Mouse (Mus musculus) hindbrain, embryonic 12.5 days (tissue): ENCODE measurements around the gene Wars2. TPM values are rescaled to one million over a fixed set of nuclear protein-coding genes. Genes with fewer than 3 reads are reported as not detected.
A peak's percentile ranks its signal among the peaks of the same experiment; 100 is the strongest.

Experiments
- ATAC-seq: fragments of 200-750 bp; cut with Nextera tagmentation; 2 replicates; pipeline ENCODE4 v1.8.0; 2017; ENCODE audit warnings: moderate TSS enrichment; ENCODE audit not compliant: low FRiP score
- H3K27ac ChIP-seq: fragments of 300-500 bp; sonication (generic); 2 replicates; pipeline ENCODE4 v1.5.1; 2016; ENCODE audit warnings: mild to moderate bottlenecking
- H3K27me3 ChIP-seq: fragments of 300-500 bp; sonication (generic); 2 replicates; pipeline ENCODE4 v1.6.1; 2016; ENCODE audit warnings: mild to moderate bottlenecking
- H3K36me3 ChIP-seq: fragments of 300-500 bp; sonication (generic); 2 replicates; pipeline ENCODE4 v1.6.1; 2016; ENCODE audit warnings: mild to moderate bottlenecking
- H3K4me1 ChIP-seq: fragments of 300-500 bp; sonication (generic); 2 replicates; pipeline ENCODE4 v1.6.1; 2016
- H3K4me2 ChIP-seq: fragments of 300-500 bp; sonication (generic); replicated peaks from 2 replicates; pipeline ENCODE4 v1.6.1; 2016; ENCODE audit warnings: mild to moderate bottlenecking
- H3K4me3 ChIP-seq: fragments of 300-500 bp; sonication (generic); 2 replicates; pipeline ENCODE4 v1.5.1; 2016; ENCODE audit warnings: mild to moderate bottlenecking
- H3K9ac ChIP-seq: fragments of 300-500 bp; sonication (generic); 2 replicates; pipeline ENCODE4 v1.6.1; 2016; ENCODE audit warnings: mild to moderate bottlenecking, moderate library complexity
- H3K9me3 ChIP-seq: fragments of 300-500 bp; sonication (generic); replicated peaks from 2 replicates; pipeline ENCODE4 v1.6.1; 2016; ENCODE audit warnings: mild to moderate bottlenecking
- WGBS: fragments of 180-500 bp; shearing (Covaris S2); methylation state at CpG from one replicate; pipeline ENCODE4 v1.1.7; 2016; 5-methylcytosine and 5-hydroxymethylcytosine counted together
- polyA plus RNA-seq: library from polyadenylated mRNA; unstranded; fragments of >200 nt; fragmentation: Nextera tagmentation; extraction: Ambion mirVana; gene quantifications from 2 replicates; pipeline ENCODE4 v1.2.1, GENCODE M21; 2016

Gene Wars2
- polyA plus RNA-seq, 1 experiment from 2014 or later = 6.2 TPM

DNA sequence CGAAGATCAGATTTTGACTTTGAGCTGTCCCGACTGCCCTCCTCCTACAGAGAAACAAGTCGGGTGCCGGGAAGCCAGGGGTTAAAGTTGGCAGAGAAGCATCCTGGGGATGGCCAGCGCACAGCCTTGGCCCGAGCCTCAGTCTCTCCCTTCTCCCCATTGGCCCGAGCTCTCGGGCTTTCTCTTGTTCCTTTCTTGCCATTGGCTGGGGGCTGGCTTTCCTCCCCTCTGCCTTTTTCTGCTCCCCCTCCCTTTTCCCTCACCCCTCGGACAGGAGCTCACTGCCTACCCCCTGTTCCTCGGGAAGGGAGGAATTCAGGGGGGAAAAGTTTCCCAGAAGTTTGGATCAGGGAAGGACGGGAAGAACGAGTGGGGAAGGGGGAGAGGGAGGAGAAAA lies 112.2 kb downstream of the Wars2 start:
- WGBS = under 1% methylated on average over 12 of the region's 12 CpGs
- Histone ChIP-seq H3K4me3 (peak overlapping the region; percentile 42), H3K9ac (no peak overlapping the region), H3K27me3 (peaks cover 96% of the 10 kb centered on the region), H3K4me2 (peak overlapping the region; percentile 53), H3K36me3 (no peaks in the 10 kb centered on the region), H3K9me3 (no peaks in the 10 kb centered on the region), H3K4me1 (peaks cover 9% of the 10 kb centered on the region), H3K27ac (no peak overlapping the region)
- ATAC-seq = 0 out of 2 replicates have a peak, but pooled peaks have one; percentile 23

DNA sequence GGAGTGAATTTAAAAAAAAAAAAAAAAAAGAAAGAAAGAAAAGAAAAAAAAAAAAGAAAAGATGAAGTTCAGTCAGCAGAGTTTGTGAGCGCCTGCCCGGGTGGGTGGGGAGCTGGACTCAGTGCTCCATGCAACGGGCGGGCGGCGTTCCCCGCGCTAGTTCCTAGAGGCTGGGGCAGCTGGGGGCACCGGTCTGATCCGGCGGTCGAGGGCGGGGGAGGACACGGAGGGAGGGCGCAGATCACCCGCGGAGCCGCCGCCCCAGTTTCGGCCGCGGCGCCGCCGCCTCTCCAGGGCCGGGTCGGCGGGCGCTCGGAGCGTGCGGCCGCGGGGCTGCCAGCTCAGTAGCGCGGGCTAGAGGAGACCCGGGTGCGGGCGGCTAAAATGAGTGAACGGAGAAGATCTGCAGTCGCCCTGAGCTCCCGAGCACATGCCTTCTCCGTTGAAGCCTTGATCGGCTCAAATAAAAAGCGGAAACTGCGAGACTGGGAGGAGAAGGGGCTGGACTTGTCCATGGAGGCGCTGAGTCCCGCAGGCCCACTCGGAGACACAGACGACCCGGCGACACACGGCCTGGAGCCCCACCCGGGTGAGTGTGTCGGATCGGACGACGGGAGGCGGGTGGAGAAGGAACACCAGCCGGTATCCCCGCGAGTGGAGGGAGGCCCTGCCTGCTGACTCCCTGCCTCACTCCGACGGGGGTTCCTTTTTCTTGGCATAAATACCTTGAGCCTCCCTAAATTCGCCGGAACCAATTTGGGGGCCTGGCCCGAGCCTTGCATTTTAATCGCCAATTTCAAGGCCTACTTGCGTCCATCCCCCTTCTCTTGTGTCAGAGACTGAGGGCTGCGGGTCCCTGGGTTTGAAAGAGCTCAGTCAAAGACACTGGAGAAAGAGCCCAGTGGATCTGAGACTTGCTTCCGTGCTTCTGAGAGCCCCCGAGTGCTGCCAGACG lies 112.9 kb downstream of the Wars2 start:
- H3K36me3 ChIP-seq = no peaks in the 10 kb centered on the region
- peak overlapping the region; percentile 53 for H3K4me2 ChIP-seq
- H3K9ac ChIP-seq = peak overlapping the region; percentile 62
- H3K4me1 ChIP-seq = peaks cover 9% of the 10 kb centered on the region
- peak; percentile 69 for ATAC-seq
- WGBS = under 1% methylated on average over 73 of the region's 73 CpGs
- no peaks in the 10 kb centered on the region for H3K9me3 ChIP-seq
- H3K27me3 ChIP-seq = peaks cover 93% of the 10 kb centered on the region
- peak overlapping the region; percentile 58; the same call in 1 of the 2 replicates for H3K27ac ChIP-seq
- H3K4me3 ChIP-seq = peak overlapping the region; percentile 42

DNA sequence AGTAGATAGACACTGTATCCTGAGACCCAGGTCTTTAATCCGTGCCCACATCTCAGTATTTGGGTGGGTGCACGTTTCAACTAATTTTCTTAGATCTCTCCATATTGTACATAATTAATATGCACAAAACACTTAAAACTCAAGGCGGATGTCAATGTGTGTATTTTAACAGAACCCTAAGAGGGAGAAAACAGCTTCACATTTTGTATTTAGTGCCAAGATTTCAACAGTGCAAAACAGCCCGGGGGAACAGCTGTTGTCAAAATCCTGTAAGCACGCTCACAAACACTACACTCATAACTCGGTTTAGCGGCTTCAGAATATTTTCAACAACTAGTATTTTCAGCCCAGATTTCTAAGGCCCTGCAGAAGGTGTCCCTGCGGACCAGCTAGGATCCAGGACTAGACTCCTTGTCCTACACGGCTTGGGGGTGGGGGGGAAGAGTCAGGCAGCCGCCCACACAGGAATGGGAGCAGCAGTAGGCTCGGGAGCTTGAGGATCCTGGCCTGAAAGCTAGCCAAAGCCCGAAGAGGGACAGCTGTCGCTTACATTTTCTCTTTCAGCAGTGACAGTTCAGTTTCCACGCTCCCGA lies 113.8 kb downstream of the Wars2 start:
- H3K4me1 ChIP-seq = peaks cover 9% of the 10 kb centered on the region
- H3K4me2 ChIP-seq = peak overlapping the region; percentile 53
- ATAC-seq = no peak
- H3K9me3 ChIP-seq = no peaks in the 10 kb centered on the region
- H3K27me3 ChIP-seq = peaks cover 92% of the 10 kb centered on the region
- no peak overlapping the region for H3K27ac ChIP-seq
- H3K36me3 ChIP-seq = no peaks in the 10 kb centered on the region
- peak overlapping the region; percentile 42 for H3K4me3 ChIP-seq
- under 1% methylated on average over 15 of the region's 15 CpGs for WGBS
- 0 out of 2 replicates have a peak overlapping the region, but pooled peaks have one; percentile 3 for H3K9ac ChIP-seq

DNA sequence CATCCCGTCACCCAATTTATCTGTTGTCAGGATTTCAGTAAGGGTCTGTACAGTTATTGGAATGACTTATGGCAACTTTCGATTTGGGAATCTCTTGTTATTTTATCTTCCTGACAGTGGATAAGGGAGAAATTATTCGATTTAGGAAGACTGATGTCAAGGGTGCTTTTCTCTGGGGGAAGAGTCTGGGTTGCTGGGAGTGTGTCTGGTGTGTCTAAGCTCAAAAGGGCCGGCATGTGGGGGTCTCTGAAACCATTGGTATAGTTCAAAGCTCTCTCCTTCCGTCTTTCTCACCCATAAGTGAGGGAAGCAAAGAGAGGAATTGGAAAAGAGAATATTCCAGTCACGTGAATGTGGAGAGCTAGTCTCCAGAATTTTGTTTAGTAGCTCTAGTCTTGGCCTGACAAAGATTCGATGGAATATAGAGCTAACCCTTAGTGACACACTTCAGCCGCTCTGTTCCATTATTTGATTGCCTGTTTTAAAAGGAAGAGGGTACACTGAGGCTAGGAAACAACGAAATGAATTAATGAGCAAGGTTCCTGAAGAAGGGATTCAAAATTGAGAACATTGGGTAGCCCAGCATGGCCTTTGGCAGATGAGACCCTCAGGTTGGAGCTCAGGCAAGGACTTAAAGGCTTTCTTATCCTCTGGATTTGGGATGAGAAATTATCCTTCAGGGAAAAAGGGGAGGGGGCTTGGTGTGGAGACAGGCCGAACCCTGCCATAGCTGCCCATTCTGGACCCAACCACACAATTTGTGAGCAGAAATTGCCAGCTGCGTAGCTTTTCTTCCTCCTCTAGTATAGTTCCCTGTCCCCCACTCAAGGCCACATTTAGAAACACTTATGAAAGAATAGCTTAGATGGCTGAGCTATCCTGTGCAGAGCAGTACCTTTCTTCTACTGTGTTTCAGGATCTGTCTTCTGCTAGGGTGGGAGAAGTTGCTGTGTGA lies 114.8 kb downstream of the Wars2 start:
- 6% methylated on average over 11 of the region's 11 CpGs for WGBS
- ATAC-seq = no peak
- no peak overlapping the region for H3K27ac ChIP-seq
- no peaks in the 10 kb centered on the region for H3K36me3 ChIP-seq
- peaks cover 9% of the 10 kb centered on the region for H3K4me1 ChIP-seq
- H3K27me3 ChIP-seq = peaks cover 88% of the 10 kb centered on the region
- no peaks in the 10 kb centered on the region for H3K9me3 ChIP-seq
- H3K4me3 ChIP-seq = peak overlapping the region; percentile 42
- H3K4me2 ChIP-seq = peak overlapping the region; percentile 53
- H3K9ac ChIP-seq = no peak overlapping the region

DNA sequence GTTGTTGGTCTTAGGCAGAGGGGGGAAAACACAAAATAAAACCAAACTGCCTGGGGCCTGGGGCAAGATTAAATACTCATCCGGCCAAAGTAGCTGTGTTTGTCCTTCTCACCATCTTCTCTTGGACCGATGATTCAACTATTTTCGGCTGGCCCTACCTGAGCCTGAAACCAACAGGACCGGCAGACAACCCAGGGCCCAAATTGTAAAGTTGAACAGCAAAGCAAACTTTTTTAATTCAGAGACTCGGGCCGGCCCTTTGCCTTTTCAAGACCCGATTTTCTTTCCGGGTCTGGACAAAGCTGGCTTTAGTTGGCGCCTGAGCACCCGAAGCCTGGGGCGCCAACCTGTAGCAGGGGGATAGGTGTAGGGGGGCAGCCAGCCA lies 115.5 kb downstream of the Wars2 start:
- peak overlapping the region; percentile 42 for H3K4me3 ChIP-seq
- no peaks in the 10 kb centered on the region for H3K9me3 ChIP-seq
- no peaks in the 10 kb centered on the region for H3K36me3 ChIP-seq
- peak overlapping the region; percentile 38 for H3K4me2 ChIP-seq
- 3% methylated on average over 11 of the region's 11 CpGs for WGBS
- 0 out of 2 replicates have a peak overlapping the region, but pooled peaks have one; percentile 14 for H3K9ac ChIP-seq
- peaks cover 85% of the 10 kb centered on the region for H3K27me3 ChIP-seq
- no peak for ATAC-seq
- no peak overlapping the region for H3K27ac ChIP-seq
- peaks cover 9% of the 10 kb centered on the region for H3K4me1 ChIP-seq

DNA sequence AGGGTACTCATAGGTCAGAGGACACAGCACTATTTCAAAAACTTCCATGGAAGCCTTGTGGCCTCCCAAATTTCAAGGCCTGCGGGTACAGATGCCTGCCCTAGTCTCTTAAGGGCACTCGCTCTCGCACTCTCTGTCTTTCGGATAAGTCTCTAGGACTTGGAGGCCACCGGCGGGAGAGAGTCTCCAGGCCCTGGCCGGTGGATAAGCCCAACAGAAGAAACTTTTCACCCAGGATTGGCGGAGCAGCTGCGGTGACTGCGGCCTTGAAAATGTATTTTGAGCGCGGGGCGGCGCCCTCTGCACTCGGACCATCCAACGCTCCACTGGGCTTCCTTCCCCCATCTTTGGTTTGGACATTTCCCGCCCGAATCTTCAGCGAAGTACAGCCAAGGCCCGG lies 115.9 kb downstream of the Wars2 start:
- under 1% methylated on average over 20 of the region's 20 CpGs for WGBS

DNA sequence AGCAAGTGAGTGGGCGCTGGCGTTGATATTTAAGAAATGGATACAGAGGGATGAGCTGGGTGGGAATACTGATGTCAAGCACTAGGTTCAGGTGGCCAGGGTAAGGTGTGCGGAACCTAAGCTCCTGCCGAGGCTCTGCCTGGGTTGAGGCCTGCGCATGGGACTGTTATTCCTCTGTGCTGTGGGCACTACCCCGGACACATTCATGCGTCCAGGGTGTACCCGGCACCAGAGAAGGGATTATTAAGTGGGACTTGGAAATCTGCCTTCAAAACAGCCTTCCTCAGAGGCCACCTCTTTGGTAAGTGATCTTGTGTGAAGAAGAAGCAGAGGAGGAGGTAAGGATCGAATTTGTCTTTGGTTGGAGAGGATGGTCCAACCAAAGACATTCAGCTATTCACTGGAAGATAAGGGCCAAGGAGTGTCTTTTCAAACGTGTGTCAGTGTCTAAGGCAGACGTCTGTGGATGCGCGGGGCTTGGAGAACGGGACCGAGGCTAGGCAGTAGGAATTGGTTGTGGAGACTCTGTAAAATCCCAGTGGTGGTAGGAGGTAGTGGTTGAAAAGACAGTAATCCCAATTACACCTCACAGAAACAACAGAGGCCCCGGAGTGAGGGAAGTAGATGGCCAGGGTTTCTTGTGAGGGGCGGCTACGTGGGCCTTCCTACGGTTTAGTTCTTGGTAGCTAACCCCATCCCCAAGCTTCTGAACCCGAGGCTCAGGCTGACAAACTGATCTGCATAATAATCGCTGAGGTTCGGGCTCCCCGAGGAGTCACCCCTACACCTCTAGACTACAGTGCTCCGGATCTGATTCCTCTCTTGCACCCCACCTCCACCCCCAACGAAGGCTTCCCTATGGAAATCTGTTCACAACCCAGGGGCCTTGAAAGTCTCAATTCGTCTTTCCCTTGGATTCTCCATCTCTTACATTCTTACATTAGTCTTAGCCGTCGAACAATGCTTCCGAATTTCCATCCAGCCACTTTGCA lies 117.0 kb downstream of the Wars2 start:
- Histone ChIP-seq H3K27ac (no peak overlapping the region), H3K36me3 (no peaks in the 10 kb centered on the region), H3K4me3 (no peak overlapping the region), H3K27me3 (peaks cover 87% of the 10 kb centered on the region), H3K4me2 (peak overlapping the region; percentile 5; the same call in 1 of the 2 replicates), H3K9ac (no peak overlapping the region), H3K4me1 (peaks cover 9% of the 10 kb centered on the region), H3K9me3 (no peaks in the 10 kb centered on the region)
- ATAC-seq = no peak
- 4% methylated on average over 29 of the region's 29 CpGs for whole genome bisulfite sequencing

More for the DNA sequence above, 115.9 kb downstream of the Wars2 start:
- Histone ChIP-seq H3K4me1 (peaks cover 9% of the 10 kb centered on the region), H3K36me3 (no peaks in the 10 kb centered on the region), H3K9ac (peak overlapping the region; percentile 14; the same call in 1 of the 2 replicates), H3K27me3 (peaks cover 85% of the 10 kb centered on the region), H3K27ac (no peak overlapping the region), H3K4me2 (peak overlapping the region; percentile 38), H3K9me3 (no peaks in the 10 kb centered on the region), H3K4me3 (peak overlapping the region; percentile 42)
- ATAC-seq = no peak

DNA sequence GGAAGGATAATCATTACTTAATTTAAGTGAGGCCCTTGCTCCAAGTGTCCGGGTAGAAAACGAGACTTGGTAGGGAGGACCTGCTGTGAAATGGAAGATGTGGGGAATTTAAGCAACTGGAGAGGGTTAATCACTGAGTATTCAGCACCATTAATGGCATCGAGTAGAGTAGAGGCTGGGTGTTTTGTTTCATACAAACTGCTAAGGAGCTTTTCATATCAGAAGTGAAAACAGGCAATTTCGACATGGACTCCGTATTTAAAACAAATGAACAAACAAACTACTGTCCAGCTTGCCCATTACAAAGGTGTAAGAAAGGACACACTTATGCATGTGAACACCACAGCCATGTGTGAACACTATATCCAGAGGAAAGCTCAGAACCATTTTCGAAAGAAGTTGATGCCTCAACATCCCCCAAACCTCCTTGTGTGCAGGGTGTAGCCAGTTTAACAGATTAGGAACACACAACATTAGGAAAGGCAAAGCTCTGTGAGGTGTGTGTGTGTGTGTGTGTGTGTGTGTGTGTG lies 118.9 kb downstream of the Wars2 start:
- Histone ChIP-seq H3K27ac (no peak overlapping the region), H3K36me3 (no peaks in the 10 kb centered on the region), H3K4me1 (no peaks in the 10 kb centered on the region), H3K9me3 (no peaks in the 10 kb centered on the region), H3K27me3 (peaks cover 86% of the 10 kb centered on the region), H3K4me3 (no peak overlapping the region), H3K4me2 (no peak overlapping the region), H3K9ac (no peak overlapping the region)
- 6% methylated on average over 6 of the region's 6 CpGs for WGBS
- ATAC-seq = no peak

DNA sequence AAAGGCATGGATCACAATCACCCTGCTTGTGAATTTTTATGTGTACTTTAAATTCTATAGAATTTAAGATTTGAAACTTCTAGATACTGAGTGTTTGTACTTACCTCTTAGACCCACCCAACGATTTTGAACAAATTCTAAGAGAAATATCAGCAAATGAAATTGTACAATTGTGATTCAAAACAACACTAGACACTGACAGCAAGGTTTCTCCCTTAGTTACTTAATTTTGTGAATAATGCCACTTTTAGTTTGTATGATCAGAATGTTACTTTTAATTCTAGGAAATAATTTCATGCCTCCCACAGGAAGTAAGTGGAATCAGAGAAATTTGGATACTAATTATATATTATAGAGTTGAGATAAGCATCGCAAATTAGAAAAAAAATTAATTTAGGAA lies 119.5 kb downstream of the Wars2 start:
- H3K9ac ChIP-seq = no peak overlapping the region
- H3K4me2 ChIP-seq = no peak overlapping the region
- no peaks in the 10 kb centered on the region for H3K36me3 ChIP-seq
- H3K4me3 ChIP-seq = no peak overlapping the region
- no peak for ATAC-seq
- no peaks in the 10 kb centered on the region for H3K9me3 ChIP-seq
- H3K27ac ChIP-seq = no peak overlapping the region
- WGBS = 36% methylated on average over 2 of the region's 2 CpGs
- H3K27me3 ChIP-seq = peaks cover 87% of the 10 kb centered on the region
- H3K4me1 ChIP-seq = no peaks in the 10 kb centered on the region

DNA sequence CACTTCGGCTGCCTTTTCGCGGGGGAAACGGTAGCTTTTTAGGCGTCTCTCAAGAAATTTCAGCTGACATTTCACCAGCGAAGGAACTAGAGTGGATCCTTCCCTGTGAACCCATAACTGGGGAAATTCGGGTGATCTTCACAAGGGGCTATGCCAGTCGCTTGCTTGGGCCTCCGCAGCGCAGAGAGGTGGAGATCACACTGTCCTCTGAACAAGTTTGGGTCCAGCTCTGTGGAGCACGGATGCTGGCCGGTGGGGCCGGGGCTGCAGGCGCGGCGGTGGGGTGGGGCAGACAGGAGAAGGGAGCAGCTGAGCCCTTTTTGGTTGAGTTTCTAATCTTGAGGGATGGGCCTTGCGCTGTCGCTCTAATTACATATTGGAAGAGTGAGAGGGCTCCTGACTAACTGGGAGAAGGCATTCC lies 120.5 kb downstream of the Wars2 start:
- H3K9ac ChIP-seq = no peak overlapping the region
- no peaks in the 10 kb centered on the region for H3K9me3 ChIP-seq
- H3K4me1 ChIP-seq = no peaks in the 10 kb centered on the region
- H3K27me3 ChIP-seq = peaks cover 86% of the 10 kb centered on the region
- ATAC-seq = no peak
- H3K36me3 ChIP-seq = no peaks in the 10 kb centered on the region
- 0 out of 2 replicates have a peak overlapping the region, but pooled peaks have one; percentile 5 for H3K4me2 ChIP-seq
- H3K27ac ChIP-seq = no peak overlapping the region
- WGBS = 2% methylated on average over 18 of the region's 18 CpGs
- H3K4me3 ChIP-seq = no peak overlapping the region

DNA sequence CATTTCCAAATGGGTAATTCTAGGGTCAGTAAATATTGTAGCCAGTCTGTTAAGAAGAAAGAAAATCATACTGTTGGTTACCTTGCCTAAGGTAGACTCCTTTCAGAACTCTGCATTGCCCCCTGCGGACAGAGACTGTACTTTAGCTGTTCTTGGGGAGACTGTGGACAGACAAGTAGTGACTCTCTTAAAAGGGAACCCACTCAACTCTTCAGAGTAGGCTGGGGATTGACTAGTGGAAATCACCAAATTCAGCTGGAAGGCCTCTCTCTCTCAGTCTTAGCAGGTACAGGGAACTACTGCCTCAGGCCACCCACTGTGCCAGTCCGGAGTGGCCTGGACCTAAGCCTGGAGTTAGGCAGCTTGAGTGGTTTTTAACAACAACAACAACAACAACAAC lies 121.1 kb downstream of the Wars2 start:
- WGBS = 1% methylated on average over 2 of the region's 2 CpGs
- no peak overlapping the region for H3K4me2 ChIP-seq
- H3K9me3 ChIP-seq = no peaks in the 10 kb centered on the region
- H3K27me3 ChIP-seq = peaks cover 86% of the 10 kb centered on the region
- no peak overlapping the region for H3K4me3 ChIP-seq
- no peak for ATAC-seq
- H3K9ac ChIP-seq = no peak overlapping the region
- no peaks in the 10 kb centered on the region for H3K36me3 ChIP-seq
- no peaks in the 10 kb centered on the region for H3K4me1 ChIP-seq
- H3K27ac ChIP-seq = no peak overlapping the region
